Mouse (Mus musculus) liver, embryonic 11.5 days (tissue): Measurements from ENCODE around the gene Yeats2. TPM values are rescaled to one million over a fixed set of nuclear protein-coding genes. Genes with fewer than 3 reads are reported as not detected.

ENCODE experiments used
- ATAC-seq: fragments of 200-750 bp; cut with Nextera tagmentation; replicated peaks from 2 replicates; pipeline ENCODE4 v1.8.0; 2017; ENCODE audit warnings: moderate number of reproducible peaks, mild to moderate bottlenecking, moderate TSS enrichment, moderate library complexity; ENCODE audit not compliant: low FRiP score
- DNase-seq: peaks from one replicate; pipeline ENCODE4 v3.0.0-alpha.2; 2017; ENCODE audit warnings: low spot score
- H3K27ac ChIP-seq: fragments of 300-500 bp; sonication (generic); 2 replicates; pipeline ENCODE4 v1.5.1; 2014; ENCODE audit warnings: mild to moderate bottlenecking, low read depth, low read length, control low read depth
- H3K27me3 ChIP-seq: fragments of 300-500 bp; sonication (generic); replicated peaks from 2 replicates; pipeline ENCODE4 v1.6.1; 2014; ENCODE audit warnings: low read length, mixed read lengths; ENCODE audit not compliant: control insufficient read depth, insufficient read depth
- H3K36me3 ChIP-seq: fragments of 300-500 bp; sonication (generic); 2 replicates; pipeline ENCODE4 v1.6.1; 2014; ENCODE audit warnings: mild to moderate bottlenecking, low read length, moderate library complexity, mixed read lengths; ENCODE audit not compliant: control insufficient read depth, insufficient read depth
- H3K4me1 ChIP-seq: fragments of 300-500 bp; sonication (generic); replicated peaks from 2 replicates; pipeline ENCODE4 v1.6.1; 2014; ENCODE audit warnings: low read length, mixed read lengths; ENCODE audit not compliant: control insufficient read depth, insufficient read depth
- H3K4me2 ChIP-seq: fragments of 300-500 bp; sonication (generic); 2 replicates; pipeline ENCODE4 v1.6.1; 2014; ENCODE audit warnings: mild to moderate bottlenecking, control low read depth, moderate library complexity
- H3K4me3 ChIP-seq: fragments of 300-500 bp; sonication (generic); 2 replicates; pipeline ENCODE4 v1.5.1; 2014; ENCODE audit warnings: low read depth, low read length, control low read depth
- H3K9ac ChIP-seq: fragments of 300-500 bp; sonication (generic); 2 replicates; pipeline ENCODE4 v1.6.1; 2014; ENCODE audit warnings: low read depth, low read length, control low read depth
- H3K9me3 ChIP-seq: fragments of 300-500 bp; sonication (generic); 2 replicates; pipeline ENCODE4 v1.6.1; 2016; ENCODE audit warnings: low read length, inconsistent platforms, mixed read lengths; ENCODE audit not compliant: control insufficient read depth
- WGBS: fragments of 180-500 bp; shearing (Covaris S2); extraction: QIAGEN DNeasy Blood & Tissue Kit; methylation state at CpG from one replicate; pipeline ENCODE4 v1.1.7; 2014; 5-methylcytosine and 5-hydroxymethylcytosine counted together
- polyA plus RNA-seq: library from polyadenylated mRNA; unstranded; fragments of >200 nt; fragmentation: Nextera tagmentation; extraction: Ambion mirVana; gene quantifications from 2 replicates; pipeline ENCODE4 v1.2.1, GENCODE M21; 2014

The Yeats2 gene
- polyA plus RNA-seq, 1 experiment from 2014 or later, result 26.3 TPM

GRCm38 (mm10) chr16:20169471-20170106 lies 28.7 kb downstream of the Yeats2 start:
- ATAC-seq, result peak; percentile 99
- H3K9ac ChIP-seq, result no peak overlapping the region; the same call in 1 of the 2 replicates
- no peak for DNase-seq
- no peak overlapping the region for H3K4me3 ChIP-seq
- no peaks in the 10 kb centered on the region for H3K9me3 ChIP-seq
- H3K4me2 ChIP-seq, result no peak overlapping the region
- peaks cover 6% of the 10 kb centered on the region; the same call in 1 of the 2 replicates for H3K4me1 ChIP-seq
- H3K27ac ChIP-seq, result no peak overlapping the region
- H3K36me3 ChIP-seq, result peaks cover 29% of the 10 kb centered on the region
- WGBS, result 69% methylated on average over 3 of the region's 3 CpGs
- no peaks in the 10 kb centered on the region for H3K27me3 ChIP-seq

- H3K9me3 ChIP-seq, result no peaks in the 10 kb centered on the region
- ATAC-seq, result no peak
- no peak overlapping the region for H3K4me3 ChIP-seq
- DNase-seq, result no peak
- no peak overlapping the region for H3K9ac ChIP-seq
- no peak overlapping the region for H3K27ac ChIP-seq
- 86% methylated on average over 23 of the region's 23 CpGs for WGBS
- H3K4me2 ChIP-seq, result no peak overlapping the region
- H3K4me1 ChIP-seq, result no peaks in the 10 kb centered on the region
- H3K36me3 ChIP-seq, result peaks cover 18% of the 10 kb centered on the region; the same call in 1 of the 2 replicates
- no peaks in the 10 kb centered on the region for H3K27me3 ChIP-seq
These were observed 38.7 kb downstream of the Yeats2 start for GRCm38 (mm10) chr16:20179406-20180175.

DNA sequence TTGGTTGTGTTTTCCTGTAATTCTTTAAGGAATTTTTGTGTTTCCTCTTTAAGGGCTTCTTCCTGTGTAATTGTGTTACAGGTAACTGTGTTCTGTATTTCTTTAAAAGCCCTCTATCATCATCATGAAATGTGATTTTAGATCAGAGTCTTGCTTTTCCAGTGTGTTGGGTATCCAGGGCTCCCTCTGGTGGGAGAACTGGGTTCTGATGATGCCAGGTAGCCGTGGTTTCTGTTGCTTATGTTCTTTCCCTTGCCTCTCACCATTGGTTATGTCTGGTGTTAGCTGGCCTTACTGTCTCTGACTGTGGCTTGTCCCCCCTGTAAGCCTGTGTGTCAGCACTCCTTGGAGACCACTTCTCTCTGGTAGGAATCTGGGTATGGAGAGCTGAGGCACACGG lies 44.5 kb downstream of the Yeats2 start:
- Histone ChIP-seq H3K4me2 (no peak overlapping the region), H3K9me3 (no peaks in the 10 kb centered on the region), H3K4me3 (no peak overlapping the region), H3K4me1 (no peaks in the 10 kb centered on the region), H3K9ac (no peak overlapping the region), H3K27me3 (no peaks in the 10 kb centered on the region), H3K36me3 (peaks cover 19% of the 10 kb centered on the region; the same call in 1 of the 2 replicates), H3K27ac (no peak overlapping the region)
- no peak for ATAC-seq
- no peak for DNase-seq
- 64% methylated on average over 2 of the region's 2 CpGs for WGBS

DNA sequence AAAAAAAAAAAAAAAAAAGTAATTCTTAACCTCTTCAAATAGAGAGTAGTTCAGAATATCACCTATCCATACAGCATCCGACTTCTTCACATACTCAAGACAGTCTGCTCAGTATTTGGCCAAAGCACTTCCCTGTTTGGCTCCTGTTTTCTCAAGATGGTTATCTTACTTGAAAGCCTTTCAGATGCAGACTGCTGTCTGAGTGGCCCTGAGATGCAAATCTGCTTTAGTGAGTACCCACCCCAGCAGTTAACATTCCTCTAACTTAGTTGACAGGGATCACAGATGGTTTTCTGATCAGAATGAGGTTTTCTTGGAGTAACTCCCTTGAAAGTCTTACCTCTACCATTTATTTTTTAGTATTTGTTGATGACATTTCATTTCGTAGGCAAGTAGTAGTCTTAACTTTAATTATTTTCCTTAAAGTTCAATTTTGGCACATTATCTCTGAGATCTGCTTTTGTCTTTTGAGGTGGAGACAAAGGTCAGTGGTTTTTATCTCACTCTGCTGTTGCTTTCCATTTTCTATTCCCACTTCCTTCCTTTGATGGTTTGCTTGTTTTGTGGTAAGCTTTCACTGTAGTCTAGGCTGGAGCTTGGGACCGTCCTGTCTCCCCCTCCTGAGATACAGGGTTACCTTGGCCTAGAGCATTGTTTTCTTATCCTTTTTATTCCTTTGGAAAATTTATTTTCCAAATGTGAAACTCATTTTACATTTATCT lies 50.5 kb downstream of the Yeats2 start:
- no peaks in the 10 kb centered on the region for H3K4me1 ChIP-seq
- no peak overlapping the region for H3K27ac ChIP-seq
- H3K9me3 ChIP-seq, result no peaks in the 10 kb centered on the region
- H3K36me3 ChIP-seq, result peaks cover 29% of the 10 kb centered on the region; the same call in 1 of the 2 replicates
- no peaks in the 10 kb centered on the region for H3K27me3 ChIP-seq
- H3K4me2 ChIP-seq, result no peak overlapping the region
- no peak overlapping the region for H3K9ac ChIP-seq
- 59% methylated on average over 3 of the region's 3 CpGs for WGBS
- DNase-seq (no peak), ATAC-seq (no peak)
- H3K4me3 ChIP-seq, result no peak overlapping the region

- H3K9me3 ChIP-seq, result no peaks in the 10 kb centered on the region
- no peak overlapping the region for H3K9ac ChIP-seq
- no peak overlapping the region for H3K4me2 ChIP-seq
- DNase-seq (no peak), ATAC-seq (no peak)
- H3K36me3 ChIP-seq, result peaks cover 29% of the 10 kb centered on the region; the same call in 1 of the 2 replicates
- no peak overlapping the region for H3K27ac ChIP-seq
- H3K4me1 ChIP-seq, result no peaks in the 10 kb centered on the region
- no peak overlapping the region for H3K4me3 ChIP-seq
- no peaks in the 10 kb centered on the region for H3K27me3 ChIP-seq
These were observed 51.2 kb downstream of the Yeats2 start for GRCm38 (mm10) chr16:20192043-20192442.

GRCm38 (mm10) chr16:20195546-20195945 lies 54.7 kb downstream of the Yeats2 start:
- no peak overlapping the region for H3K4me2 ChIP-seq
- DNase-seq (no peak), ATAC-seq (no peak)
- H3K4me1 ChIP-seq, result no peaks in the 10 kb centered on the region
- H3K36me3 ChIP-seq, result peaks cover 26% of the 10 kb centered on the region; the same call in 1 of the 2 replicates
- H3K9me3 ChIP-seq, result no peaks in the 10 kb centered on the region
- no peak overlapping the region for H3K27ac ChIP-seq
- 90% methylated on average over 3 of the region's 3 CpGs for WGBS
- no peak overlapping the region for H3K4me3 ChIP-seq
- H3K9ac ChIP-seq, result no peak overlapping the region
- H3K27me3 ChIP-seq, result no peaks in the 10 kb centered on the region

DNA sequence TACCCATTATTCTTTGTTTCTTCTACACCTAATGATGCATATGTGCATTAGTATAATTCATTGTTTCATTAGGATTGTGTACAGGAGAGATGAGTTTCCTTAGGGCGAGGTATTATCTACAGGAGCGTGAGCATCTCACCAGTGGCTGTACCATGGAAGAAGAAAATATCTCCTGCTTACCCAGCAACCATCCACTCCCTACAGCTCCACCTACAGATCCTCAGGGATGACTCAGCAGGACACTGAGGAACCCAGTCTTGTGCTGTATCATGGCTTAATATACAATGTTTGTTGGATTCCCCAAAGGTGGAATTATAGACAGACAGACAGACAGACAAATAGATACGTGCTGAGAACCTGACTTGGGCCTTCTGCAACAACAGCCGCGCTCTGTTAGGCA lies 56.1 kb downstream of the Yeats2 start:
- H3K9me3 ChIP-seq, result no peaks in the 10 kb centered on the region
- H3K27me3 ChIP-seq, result no peaks in the 10 kb centered on the region
- H3K4me2 ChIP-seq, result no peak overlapping the region
- no peak for DNase-seq
- no peak overlapping the region for H3K27ac ChIP-seq
- no peak for ATAC-seq
- no peak overlapping the region for H3K9ac ChIP-seq
- peaks cover 28% of the 10 kb centered on the region; the same call in 1 of the 2 replicates for H3K36me3 ChIP-seq
- H3K4me1 ChIP-seq, result no peaks in the 10 kb centered on the region
- no peak overlapping the region for H3K4me3 ChIP-seq
- WGBS, result 92% methylated on average over 5 of the region's 5 CpGs

DNA sequence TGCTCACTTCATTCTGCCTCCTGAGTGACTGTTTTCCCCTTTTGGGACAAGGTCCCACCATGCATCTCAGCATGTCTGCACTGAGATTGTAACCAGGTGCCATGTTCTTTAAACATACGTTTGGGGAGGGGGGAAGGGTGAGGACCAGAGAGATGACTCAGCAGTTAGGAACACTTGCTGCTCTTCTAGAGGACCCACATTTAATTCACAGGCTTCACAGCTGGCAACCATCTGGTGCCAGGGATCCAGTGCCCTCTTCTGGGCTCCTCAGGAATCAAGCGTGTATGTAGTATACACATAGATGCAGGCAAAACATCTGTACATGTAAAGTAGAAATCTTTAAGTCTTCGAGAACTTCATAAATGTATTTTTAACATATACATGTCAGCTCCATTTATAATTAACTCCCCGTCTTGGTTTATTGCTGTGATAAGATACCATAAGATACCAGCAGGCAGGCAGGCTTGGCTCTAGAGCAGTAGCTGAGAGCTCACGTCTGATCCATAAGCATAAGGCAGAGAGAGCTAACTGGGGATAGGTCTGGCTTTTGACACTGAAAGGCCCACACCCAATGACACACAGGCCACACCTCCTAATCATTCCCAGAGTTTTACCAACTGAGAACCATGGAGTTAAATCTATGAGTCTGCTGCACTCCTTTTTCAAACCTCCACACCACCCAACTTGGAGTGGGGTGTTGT lies 58.8 kb downstream of the Yeats2 start:
- peaks cover 22% of the 10 kb centered on the region for H3K36me3 ChIP-seq
- H3K4me1 ChIP-seq, result no peaks in the 10 kb centered on the region
- no peak overlapping the region for H3K4me3 ChIP-seq
- H3K4me2 ChIP-seq, result no peak overlapping the region
- no peaks in the 10 kb centered on the region for H3K27me3 ChIP-seq
- DNase-seq (no peak), ATAC-seq (no peak)
- no peak overlapping the region for H3K9ac ChIP-seq
- no peak overlapping the region for H3K27ac ChIP-seq
- no peaks in the 10 kb centered on the region for H3K9me3 ChIP-seq
- 79% methylated on average over 5 of the region's 5 CpGs for WGBS
